Mouse (Mus musculus) WW6 (cell line): ENCODE results near the gene Cebpe.

Experiments
- DNase-seq: peaks from one replicate; pipeline ENCODE4 v3.0.0-alpha.2; 2013; ENCODE audit warnings: low read depth, low spot score

Cebpe gene

DNA sequence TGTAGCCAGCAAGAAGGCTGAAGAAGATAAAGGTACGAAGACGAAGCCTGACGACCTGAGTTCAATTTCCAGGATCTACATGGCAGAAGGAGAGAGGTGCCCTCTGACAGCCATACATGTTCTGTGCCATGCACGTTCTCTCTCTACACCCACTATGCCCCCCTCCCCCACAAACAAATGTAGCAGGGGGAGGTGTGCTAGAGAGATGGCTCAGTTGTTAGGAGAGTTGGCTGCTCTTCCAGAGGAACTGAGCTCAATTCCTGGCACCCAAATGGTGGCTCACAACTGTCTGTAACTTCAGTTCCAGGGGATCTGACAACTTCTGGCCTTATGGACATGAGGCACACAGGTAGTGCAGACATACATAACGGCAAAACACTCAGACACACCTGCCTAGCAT is 35.7 kb downstream of the Cebpe start:
- DNase-seq = no peak

DNA sequence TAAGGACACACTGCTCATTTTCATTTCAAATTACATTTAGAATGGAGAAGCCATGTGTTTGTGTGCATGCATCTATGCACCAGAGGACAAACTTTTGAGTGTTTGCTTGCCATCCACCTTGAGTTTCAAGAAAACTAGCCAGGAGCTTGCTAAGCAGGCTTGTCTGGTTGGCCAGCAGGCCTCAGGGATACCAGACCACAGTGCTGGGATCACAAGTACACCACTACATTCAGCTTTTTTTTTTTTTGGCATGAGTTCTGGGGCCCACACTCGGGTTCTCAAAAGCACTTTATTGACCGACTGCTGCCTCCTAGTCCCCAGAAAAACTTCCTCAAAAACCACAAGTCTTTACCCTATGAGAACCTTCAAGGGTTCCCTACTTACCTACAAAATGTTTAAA is 37.7 kb downstream of the Cebpe start:
- no peak for DNase-seq

DNA sequence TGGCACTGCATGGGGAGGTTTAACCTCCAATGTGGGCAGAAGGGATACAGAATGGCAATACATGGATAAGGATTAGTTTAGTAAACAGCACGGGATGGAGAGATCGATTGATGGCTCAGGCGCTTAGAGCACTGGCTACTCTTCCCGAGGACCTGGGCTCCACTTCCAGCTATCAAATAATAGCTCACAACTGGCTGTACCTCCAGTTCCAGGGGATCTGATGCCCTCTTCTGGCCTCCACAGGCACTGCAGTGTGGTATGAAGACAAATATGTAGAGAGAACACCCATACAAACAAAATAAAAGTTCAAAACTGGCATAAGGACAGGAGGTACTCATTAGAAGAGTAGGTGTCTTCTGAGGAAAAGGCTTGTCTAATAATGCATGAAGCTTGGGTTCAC is 42.6 kb downstream of the Cebpe start:
- no peak for DNase-seq

DNA sequence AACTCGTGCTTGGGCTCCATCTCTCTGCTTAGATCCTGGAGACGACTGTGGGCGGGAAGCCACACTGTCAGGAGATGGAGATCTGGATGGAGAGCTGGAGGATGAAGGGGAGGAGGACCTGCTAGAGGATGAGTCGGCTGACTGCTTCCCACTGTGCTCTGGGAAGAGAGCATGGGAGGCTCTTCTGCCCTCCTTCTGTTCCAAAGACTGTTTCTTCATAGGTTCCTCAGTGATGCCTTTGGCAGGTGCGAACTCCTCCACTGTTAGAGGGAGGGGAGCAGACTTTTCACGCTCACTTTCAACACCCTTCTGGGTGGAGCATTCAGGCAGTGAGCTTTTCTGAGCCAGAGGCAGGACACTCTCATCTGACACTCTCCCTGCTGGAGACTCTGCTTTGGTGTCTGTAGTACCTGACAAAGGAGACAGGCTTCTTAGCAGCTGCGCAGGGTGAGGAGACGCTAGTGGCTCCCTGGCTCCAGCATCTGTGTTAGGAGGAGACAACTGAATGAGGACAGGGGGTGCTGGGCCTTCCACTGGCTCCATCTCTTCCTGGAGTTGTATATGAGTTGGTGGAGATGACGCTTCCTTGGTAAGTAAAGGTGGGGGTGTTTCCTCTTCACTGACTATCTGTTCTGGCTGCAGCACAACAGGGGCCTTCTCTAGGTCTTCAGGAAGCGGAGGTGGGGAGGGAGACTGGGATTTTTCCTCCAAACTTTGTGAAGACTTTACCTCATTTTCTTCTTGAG is 47.3 kb downstream of the Cebpe start:
- no peak for DNase-seq
